Mouse (Mus musculus): ENCODE measurements around the gene Tac4.

Gene Tac4

GRCm38 (mm10) chr11:95263816-95264454, 2.6 kb downstream of the Tac4 start:
- DNase-seq, result no peak

- no peak for DNase-seq
Measured at GRCm38 (mm10) chr11:95264455-95265013, 3.2 kb downstream of the Tac4 start.

GRCm38 (mm10) chr11:95266540-95267245, 5.4 kb downstream of the Tac4 start:
- no peak for DNase-seq

GRCm38 (mm10) chr11:95273661-95274060, 12.3 kb downstream of the Tac4 start:
- DNase-seq, result no peak

GRCm38 (mm10) chr11:95274613-95275012, 13.3 kb downstream of the Tac4 start:
- DNase-seq, result no peak

GRCm38 (mm10) chr11:95276056-95276455, 14.7 kb downstream of the Tac4 start:
- no peak for DNase-seq

GRCm38 (mm10) chr11:95279061-95279659, 17.8 kb downstream of the Tac4 start:
- no peak for DNase-seq

GRCm38 (mm10) chr11:95282331-95282730, 21.0 kb downstream of the Tac4 start:
- peak; percentile 71 for DNase-seq

GRCm38 (mm10) chr11:95291998-95292397, 30.7 kb downstream of the Tac4 start:
- no peak for DNase-seq

GRCm38 (mm10) chr11:95293017-95293624, 31.8 kb downstream of the Tac4 start:
- no peak for DNase-seq

GRCm38 (mm10) chr11:95295736-95296135, 34.4 kb downstream of the Tac4 start:
- DNase-seq, result no peak

- no peak for DNase-seq
Measured at GRCm38 (mm10) chr11:95298146-95298545, 36.8 kb downstream of the Tac4 start.

GRCm38 (mm10) chr11:95299886-95300285, 38.6 kb downstream of the Tac4 start:
- DNase-seq, result no peak

- DNase-seq, result no peak
Measured at GRCm38 (mm10) chr11:95301772-95302171, 40.4 kb downstream of the Tac4 start.

GRCm38 (mm10) chr11:95305600-95305999, 44.3 kb downstream of the Tac4 start:
- DNase-seq, result no peak

- DNase-seq, result no peak
Measured at GRCm38 (mm10) chr11:95307526-95307925, 46.2 kb downstream of the Tac4 start.

GRCm38 (mm10) chr11:95309510-95310006, 48.2 kb downstream of the Tac4 start:
- peak; percentile 98 for DNase-seq

- peak; percentile 99 for DNase-seq
Measured at GRCm38 (mm10) chr11:95310007-95310647, 48.8 kb downstream of the Tac4 start, which contains the start of gene Kat7. Kat7 (minus strand) TSS chr11:95310246.

GRCm38 (mm10) chr11:95310648-95311424, 49.5 kb downstream of the Tac4 start:
- no peak for DNase-seq

GRCm38 (mm10) chr11:95311425-95311807, 50.1 kb downstream of the Tac4 start:
- DNase-seq, result no peak

- DNase-seq, result no peak
Measured at GRCm38 (mm10) chr11:95315215-95315955, 54.1 kb downstream of the Tac4 start.
